ENCODE assay signal across 9 mouse cellular contexts in the genomic region with DNA sequence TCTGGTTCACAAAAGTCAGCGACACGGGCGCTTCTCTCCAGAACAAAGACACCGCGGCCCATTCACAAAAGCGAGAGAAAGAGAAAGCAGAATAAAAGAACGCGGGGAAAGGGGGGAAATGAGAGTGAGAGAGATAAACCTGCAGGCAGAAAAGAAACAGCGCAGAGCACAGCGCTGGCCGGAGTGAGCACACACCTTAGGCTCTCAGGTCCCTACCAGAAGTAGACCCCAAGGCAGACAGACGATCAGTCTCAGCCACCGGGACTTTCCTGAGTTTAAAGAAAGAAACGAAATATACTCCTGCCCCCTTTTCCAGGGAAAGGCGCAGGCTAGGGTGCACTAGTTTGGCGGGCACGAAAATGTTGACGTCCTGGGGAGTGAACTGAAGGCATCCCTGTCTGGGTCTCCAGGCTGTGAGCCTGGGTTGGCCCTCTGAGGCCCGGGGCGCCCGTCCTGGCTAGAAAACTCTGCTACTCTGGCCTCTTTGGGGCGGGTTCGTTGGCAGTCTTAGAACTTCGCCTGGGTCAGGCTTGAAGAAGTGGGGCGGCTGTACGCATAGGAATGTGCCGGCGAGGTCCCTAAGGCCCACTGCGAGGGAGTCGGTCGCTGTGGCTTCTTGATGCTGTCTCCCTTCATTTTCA. TPM values are rescaled to one million over a fixed set of nuclear protein-coding genes. Genes with fewer than 3 reads are reported as not detected.
DNase-seq lines count a peak whose midpoint lies in the region; ATAC-seq lines count a peak whose summit lies in the region.
"Had no signal": no experiment of that assay in that cellular context is flagged by ENCODE, and none has a peak within 500 bp of the region (broad histone marks: within the 10 kb centered on the region; RNA-seq: fewer than 3 reads in every experiment).

No protein-coding gene starts in this region.

- H3K9ac ChIP-seq in embryonic facial prominence, embryonic 13.5 days: peak overlapping the region; percentile 76
- H3K9ac ChIP-seq in liver, embryonic 16.5 days (ENCODE audit: low read depth, low read length): no peak overlapping the region
- H3K9ac ChIP-seq in stomach, embryonic 15.5 days: no peak overlapping the region

- H3K27ac ChIP-seq in embryonic facial prominence, embryonic 13.5 days: peak overlapping the region; percentile 79
- H3K27ac ChIP-seq in liver, embryonic 16.5 days (ENCODE audit: low read length): no peak overlapping the region
- no peak overlapping the region for H3K27ac ChIP-seq in stomach, embryonic 15.5 days

- 0% methylated on average over 31 of the region's 31 CpGs for WGBS in embryonic facial prominence, embryonic 13.5 days
- WGBS in liver, embryonic 16.5 days (ENCODE audit: insufficient replicate concordance): 1% methylated on average over 31 of the region's 31 CpGs
- WGBS in stomach, embryonic 15.5 days: 4% methylated on average over 31 of the region's 31 CpGs

- peaks cover 55% of the 10 kb centered on the region for H3K4me1 ChIP-seq in embryonic facial prominence, embryonic 13.5 days
- peaks cover 3% of the 10 kb centered on the region; the same call in 1 of the 2 replicates for H3K4me1 ChIP-seq in liver, embryonic 16.5 days (ENCODE audit: control insufficient read depth, low read depth, low read length)
- peaks cover 29% of the 10 kb centered on the region for H3K4me1 ChIP-seq in stomach, embryonic 15.5 days

- peak overlapping the region; percentile 89 for H3K4me2 ChIP-seq in embryonic facial prominence, embryonic 13.5 days
- H3K4me2 ChIP-seq in liver, embryonic 16.5 days (ENCODE audit: low read depth, low read length): no peak overlapping the region
- H3K4me2 ChIP-seq in stomach, embryonic 15.5 days: 0 out of 2 replicates have a peak overlapping the region, but pooled peaks have one; percentile 6

- peak overlapping the region; percentile 56 for H3K4me3 ChIP-seq in embryonic facial prominence, embryonic 13.5 days
- peak overlapping the region; percentile 9; the same call in 1 of the 2 replicates for H3K4me3 ChIP-seq in liver, embryonic 16.5 days (ENCODE audit: low read depth, low read length)
- peak overlapping the region; percentile 7; the same call in 1 of the 2 replicates for H3K4me3 ChIP-seq in stomach, embryonic 15.5 days (replicated peaks)

- no peaks in the 10 kb centered on the region for H3K36me3 ChIP-seq in embryonic facial prominence, embryonic 13.5 days
- no peaks in the 10 kb centered on the region for H3K36me3 ChIP-seq in liver, embryonic 16.5 days (ENCODE audit: control insufficient read depth, insufficient read depth)
- no peaks in the 10 kb centered on the region for H3K36me3 ChIP-seq in stomach, embryonic 15.5 days

- peaks cover 96% of the 10 kb centered on the region for H3K27me3 ChIP-seq in embryonic facial prominence, embryonic 13.5 days
- peaks cover 99% of the 10 kb centered on the region for H3K27me3 ChIP-seq in liver, embryonic 16.5 days (ENCODE audit: control insufficient read depth, insufficient read depth, low read depth, low read length)
- peaks cover 81% of the 10 kb centered on the region for H3K27me3 ChIP-seq in stomach, embryonic 15.5 days (replicated peaks)

- peak; percentile 46 for DNase-seq in kidney, adult 18-20 months
- no peak for DNase-seq in kidney, adult 8-10 months
- DNase-seq in ES-CJ7 (ENCODE audit: low read depth, low spot score): peak; percentile 38
- DNase-seq in heart, postnatal 4 days: peak; percentile 26

- no peak for ATAC-seq in embryonic facial prominence, embryonic 13.5 days (ENCODE audit: insufficient number of reproducible peaks, insufficient read depth, low FRiP score, low TSS enrichment, low read depth)
- ATAC-seq in liver, embryonic 16.5 days (ENCODE audit: low read depth): no peak
- ATAC-seq in stomach, embryonic 15.5 days (ENCODE audit: insufficient read depth, low FRiP score, low read depth): no peak
- ATAC-seq in monocyte, adult 5-6 weeks (replicated peaks; ENCODE audit: insufficient number of reproducible peaks, low FRiP score, low TSS enrichment, poor library complexity, severe bottlenecking): no peak

- H3K9me3 ChIP-seq in embryonic facial prominence, embryonic 13.5 days: no peaks in the 10 kb centered on the region
- H3K9me3 ChIP-seq in liver, embryonic 16.5 days (replicated peaks; ENCODE audit: control insufficient read depth, low read length): no peaks in the 10 kb centered on the region
- no peaks in the 10 kb centered on the region for H3K9me3 ChIP-seq in stomach, embryonic 15.5 days

RNA-seq across cellular contexts. Expression of a gene that starts 0.8 kb away (rescaled TPM):
- 9.5 and 10.0 TPM in 2 replicates for polyA plus RNA-seq in embryonic facial prominence, embryonic 13.5 days (2015; fragmentation: Nextera tagmentation; extraction: Ambion mirVana)
- total RNA-seq in heart, postnatal 4 days (2021): under 1 TPM in 1 of 2 experiments, not detected in 1; 0.09 TPM
- not detected in 2 replicates for polyA plus RNA-seq in liver, embryonic 16.5 days (2015; fragmentation: Nextera tagmentation; extraction: Ambion mirVana)
- 0.06 and 0.09 TPM in 2 replicates for polyA plus RNA-seq in stomach, embryonic 15.5 days (2015; fragmentation: Nextera tagmentation; extraction: Ambion mirVana)
- total RNA-seq in monocyte, adult 5-6 weeks (2017): not detected in 3 replicates
- total RNA-seq: gastrocnemius, postnatal 36 days had no signal

Comparison
In these comparisons a context has a peak if more than half of its experiments do, and no peak if none do; other contexts are left out.
1. DNase-seq: peak in kidney, adult 18-20 months (single experiment), ES-CJ7 (single experiment) and heart, postnatal 4 days (single experiment); none in kidney, adult 8-10 months (0 of 2).
2. Peak in every context shown above with its lines, with median percentiles within 50 percentile points of each other: H3K4me3 ChIP-seq.